Mouse (Mus musculus) midbrain, embryonic 16.5 days (tissue): ENCODE results near the gene Taf12. TPM values are rescaled to one million over a fixed set of nuclear protein-coding genes. Genes with fewer than 3 reads are reported as not detected.

Source experiments
- ATAC-seq: fragments of 200-750 bp; cut with Nextera tagmentation; 2 replicates; pipeline ENCODE4 v1.8.0; 2017; ENCODE audit warnings: moderate TSS enrichment
- H3K27ac ChIP-seq: fragments of 300-500 bp; sonication (generic); 2 replicates; pipeline ENCODE4 v1.5.1; 2014; ENCODE audit warnings: mild to moderate bottlenecking, low read length, mixed read lengths
- H3K27me3 ChIP-seq: fragments of 300-500 bp; sonication (generic); 2 replicates; pipeline ENCODE4 v1.6.1; 2014; ENCODE audit warnings: low read depth, low read length, mixed read lengths; ENCODE audit not compliant: control insufficient read depth, insufficient read depth
- H3K36me3 ChIP-seq: fragments of 300-500 bp; sonication (generic); 2 replicates; pipeline ENCODE4 v1.6.1; 2014; ENCODE audit warnings: mild to moderate bottlenecking, low read length, moderate library complexity, mixed read lengths; ENCODE audit not compliant: control insufficient read depth, insufficient read depth
- H3K4me1 ChIP-seq: fragments of 300-500 bp; sonication (generic); 2 replicates; pipeline ENCODE4 v1.6.1; 2014; ENCODE audit warnings: mild to moderate bottlenecking, low read length, mixed read lengths; ENCODE audit not compliant: control insufficient read depth, insufficient read depth
- H3K4me2 ChIP-seq: fragments of 300-500 bp; sonication (generic); 2 replicates; pipeline ENCODE4 v1.6.1; 2014; ENCODE audit warnings: mild to moderate bottlenecking, low read length, mixed read lengths
- H3K4me3 ChIP-seq: fragments of 300-500 bp; sonication (generic); 2 replicates; pipeline ENCODE4 v1.5.1; 2014; ENCODE audit warnings: low read depth, mild to moderate bottlenecking, low read length, moderate library complexity, mixed read lengths
- H3K9ac ChIP-seq: fragments of 300-500 bp; sonication (generic); 2 replicates; pipeline ENCODE4 v1.6.1; 2014; ENCODE audit warnings: low read depth, low read length, mixed read lengths
- H3K9me3 ChIP-seq: fragments of 300-500 bp; sonication (generic); replicated peaks from 2 replicates; pipeline ENCODE4 v1.6.1; 2014; ENCODE audit warnings: mild to moderate bottlenecking, low read length, mixed read lengths; ENCODE audit not compliant: control insufficient read depth, poor library complexity, severe bottlenecking
- WGBS: fragments of 180-500 bp; shearing (Covaris S2); extraction: QIAGEN DNeasy Blood & Tissue Kit; methylation state at CpG from one replicate; pipeline ENCODE4 v1.1.7; 2014; 5-methylcytosine and 5-hydroxymethylcytosine counted together
- polyA plus RNA-seq: library from polyadenylated mRNA; unstranded; fragments of >200 nt; fragmentation: Nextera tagmentation; extraction: Ambion mirVana; gene quantifications from 2 replicates; pipeline ENCODE4 v1.2.1, GENCODE M21; 2015

Gene Taf12
- polyA plus RNA-seq, 1 experiment from 2014 or later: 42.8 TPM

GRCm38 (mm10) chr4:132344403-132345134, 70.4 kb downstream of the Taf12 start:
- WGBS: 8% methylated on average over 13 of the region's 13 CpGs

More at GRCm38 (mm10) chr4:132344403-132345134, 70.4 kb downstream of the Taf12 start:
- H3K9me3 ChIP-seq: no peaks in the 10 kb centered on the region
- peak overlapping the region; percentile 86 for H3K4me3 ChIP-seq
- peak overlapping the region; percentile 83 for H3K9ac ChIP-seq
- H3K27ac ChIP-seq: no peak overlapping the region
- peak overlapping the region; percentile 89 for H3K4me2 ChIP-seq
- no peaks in the 10 kb centered on the region for H3K36me3 ChIP-seq
- no peaks in the 10 kb centered on the region for H3K27me3 ChIP-seq
- ATAC-seq: no peak
- H3K4me1 ChIP-seq: peaks cover 18% of the 10 kb centered on the region

Other genes with a start within 250 kb of the Taf12 start
- gene Gm10300, start 199.7 kb upstream of the Taf12 start, polyA plus RNA-seq: not detected in 2 replicates
- 61.7 and 69.9 TPM in 2 replicates for gene Epb41, start 199.1 kb upstream of the Taf12 start, polyA plus RNA-seq
- gene Oprd1, start 129.9 kb upstream of the Taf12 start, polyA plus RNA-seq: 0.39 and 0.84 TPM in 2 replicates
- gene Ythdf2, start 62.1 kb upstream of the Taf12 start, polyA plus RNA-seq: 109 and 124 TPM in 2 replicates
- 40.0 and 41.1 TPM in 2 replicates for gene Gmeb1, start 12.8 kb upstream of the Taf12 start, polyA plus RNA-seq
- gene Rab42, start 29.0 kb downstream of the Taf12 start, polyA plus RNA-seq: 2.1 and 2.9 TPM in 2 replicates
- 76.3 and 76.6 TPM in 2 replicates for gene Trnau1ap, start 55.2 kb downstream of the Taf12 start, polyA plus RNA-seq
- gene Rcc1, start 79.2 kb downstream of the Taf12 start, polyA plus RNA-seq: 29.8 and 30.8 TPM in 2 replicates
- gene Phactr4, start 148.1 kb downstream of the Taf12 start, polyA plus RNA-seq: 7.1 and 8.3 TPM in 2 replicates
- 16.9 and 17.9 TPM in 2 replicates for gene Med18, start 189.5 kb downstream of the Taf12 start, polyA plus RNA-seq
- 9.2 and 10.0 TPM in 2 replicates for gene Sesn2, start 236.1 kb downstream of the Taf12 start, polyA plus RNA-seq